Comparison of ENCODE assay signal across 16 mouse cellular contexts in genomic region chr7:80129278-80129677, GRCm38 (mm10). TPM values are rescaled to one million over a fixed set of nuclear protein-coding genes. Genes with fewer than 3 reads are reported as not detected.
DNase-seq lines count a peak whose midpoint lies in the region; ATAC-seq and TF ChIP-seq lines count a peak whose summit lies in the region.
"Had no signal": no experiment of that assay in that cellular context is flagged by ENCODE, and none has a peak within 500 bp of the region (broad histone marks: within the 10 kb centered on the region; RNA-seq: fewer than 3 reads in every experiment).

No protein-coding gene starts in this region.

- intact Hi-C loops in left cerebral cortex, postnatal 25 days (cut with DNase I) = no loop called here

- DNase-seq in kidney, adult 2 months = peak; percentile 73
- DNase-seq in gastrocnemius, adult 8-10 months (ENCODE audit: low spot score in 2 of 2) = peak; percentile 37 to 72
- DNase-seq in left cerebral cortex, postnatal 25 days (ENCODE audit: low spot score in 2 of 2) = no peak
- no peak for DNase-seq in embryo, embryonic 10.5 days (ENCODE audit: low spot score)
- DNase-seq in left cerebral cortex, adult 18-20 months (ENCODE audit: low spot score in 2 of 2) = no peak
- DNase-seq: adrenal gland, postnatal 14 days; cerebellum, adult 8-10 months; midbrain, embryonic 14.5 days; thymus, postnatal 14 days had no signal

- TF ChIP-seq CTCF in kidney, adult 2 months (conservative IDR thresholded peaks at IDR 0.05; ENCODE audit: insufficient read depth, insufficient read length, low read depth, low read length) = no peak
- TF ChIP-seq CTCF in ES-Bruce4 (IDR thresholded peaks at IDR 0.05; ENCODE audit: low read depth, low read length) = no peak

- no peak overlapping the region for H3K4me2 ChIP-seq in kidney, embryonic 14.5 days (replicated peaks; ENCODE audit: low read depth, low read length)
- H3K4me2 ChIP-seq in liver, embryonic 15.5 days = no peak overlapping the region
- H3K4me2 ChIP-seq: embryonic facial prominence, embryonic 12.5 days; limb, embryonic 15.5 days had no signal

- 0 out of 2 replicates have a peak, but pooled peaks have one; percentile 28 for TF ChIP-seq EP300 in ES-Bruce4 (IDR thresholded peaks at IDR 0.05; ENCODE audit: insufficient read depth, low read depth, low read length)

- no peak overlapping the region for H3K9ac ChIP-seq in kidney, embryonic 14.5 days (ENCODE audit: low read depth, low read length)
- H3K9ac ChIP-seq in ES-Bruce4 (ENCODE audit: low read depth, poor library complexity, severe bottlenecking) = peak overlapping the region; percentile 81
- H3K9ac ChIP-seq in liver, embryonic 15.5 days = no peak overlapping the region
- H3K9ac ChIP-seq: embryonic facial prominence, embryonic 12.5 days; limb, embryonic 15.5 days had no signal

- H3K27ac ChIP-seq in kidney, adult 2 months (ENCODE audit: insufficient read depth, low read depth, low read length) = no peak overlapping the region; the same call in 1 of the 2 replicates
- H3K27ac ChIP-seq in kidney, embryonic 14.5 days (ENCODE audit: low read depth, low read length) = no peak overlapping the region
- H3K27ac ChIP-seq in ES-Bruce4 (ENCODE audit: insufficient read depth, low read length) = peak overlapping the region; percentile 95
- no peak overlapping the region for H3K27ac ChIP-seq in liver, embryonic 15.5 days (replicated peaks)
- H3K27ac ChIP-seq: embryonic facial prominence, embryonic 12.5 days; hindbrain, embryonic 10.5 days; limb, embryonic 15.5 days had no signal

- H3K36me3 ChIP-seq in kidney, adult 2 months (ENCODE audit: control insufficient read depth, insufficient read depth, low read length) = no peaks in the 10 kb centered on the region
- no peaks in the 10 kb centered on the region for H3K36me3 ChIP-seq in kidney, embryonic 14.5 days (ENCODE audit: control insufficient read depth, insufficient read depth, low read length)
- H3K36me3 ChIP-seq in ES-Bruce4 (ENCODE audit: control insufficient read depth, insufficient read depth, low read length, poor library complexity, severe bottlenecking) = no peaks in the 10 kb centered on the region
- no peaks in the 10 kb centered on the region for H3K36me3 ChIP-seq in liver, embryonic 15.5 days (replicated peaks)
- H3K36me3 ChIP-seq: embryonic facial prominence, embryonic 12.5 days; hindbrain, embryonic 10.5 days; limb, embryonic 15.5 days had no signal

- H3K27me3 ChIP-seq in kidney, adult 2 months (replicated peaks; ENCODE audit: control insufficient read depth, insufficient read depth, low read length) = no peaks in the 10 kb centered on the region
- no peaks in the 10 kb centered on the region for H3K27me3 ChIP-seq in kidney, embryonic 14.5 days (ENCODE audit: control insufficient read depth, insufficient read depth, low read length)
- no peaks in the 10 kb centered on the region for H3K27me3 ChIP-seq in ES-Bruce4 (ENCODE audit: control insufficient read depth, insufficient read depth, low read length, poor library complexity, severe bottlenecking)
- H3K27me3 ChIP-seq in liver, embryonic 15.5 days = no peaks in the 10 kb centered on the region
- H3K27me3 ChIP-seq: embryonic facial prominence, embryonic 12.5 days; limb, embryonic 15.5 days had no signal

- no peak for ATAC-seq in kidney, embryonic 14.5 days (ENCODE audit: low FRiP score, low TSS enrichment)
- ATAC-seq in liver, embryonic 15.5 days (ENCODE audit: insufficient read depth) = peak; percentile 58
- ATAC-seq: forebrain, embryonic 14.5 days had no signal

- peaks cover 15% of the 10 kb centered on the region for H3K4me1 ChIP-seq in kidney, adult 2 months (ENCODE audit: control insufficient read depth, insufficient read depth, low read length)
- H3K4me1 ChIP-seq in kidney, embryonic 14.5 days (ENCODE audit: control insufficient read depth, insufficient read depth, low read length) = no peaks in the 10 kb centered on the region
- H3K4me1 ChIP-seq in ES-Bruce4 (ENCODE audit: control insufficient read depth, insufficient read depth, low read length) = peaks cover 5% of the 10 kb centered on the region
- peaks cover 21% of the 10 kb centered on the region for H3K4me1 ChIP-seq in liver, embryonic 15.5 days (replicated peaks)

- TF ChIP-seq POLR2A in kidney, adult 2 months (IDR thresholded peaks at IDR 0.05; ENCODE audit: low read depth, low read length) = no peak
- no peak for TF ChIP-seq POLR2A in ES-Bruce4 (IDR thresholded peaks at IDR 0.05; ENCODE audit: insufficient read depth, low read length)

- no peak overlapping the region for H3K4me3 ChIP-seq in kidney, adult 2 months (ENCODE audit: insufficient read depth, low read depth, low read length)
- no peak overlapping the region for H3K4me3 ChIP-seq in kidney, embryonic 14.5 days (ENCODE audit: low read length)
- peak overlapping the region; percentile 50 for H3K4me3 ChIP-seq in ES-Bruce4 (ENCODE audit: low read depth, low read length)
- no peak overlapping the region for H3K4me3 ChIP-seq in liver, embryonic 15.5 days (replicated peaks)
- H3K4me3 ChIP-seq: embryonic facial prominence, embryonic 12.5 days; hindbrain, embryonic 10.5 days; limb, embryonic 15.5 days had no signal

- H3K9me3 ChIP-seq in kidney, embryonic 14.5 days (ENCODE audit: control insufficient read depth, low read length) = no peaks in the 10 kb centered on the region
- H3K9me3 ChIP-seq in ES-Bruce4 (replicated peaks; ENCODE audit: control insufficient read depth, insufficient read depth, low read length, poor library complexity, severe bottlenecking) = no peaks in the 10 kb centered on the region
- no peaks in the 10 kb centered on the region for H3K9me3 ChIP-seq in liver, embryonic 15.5 days (replicated peaks)
- H3K9me3 ChIP-seq: embryonic facial prominence, embryonic 12.5 days; hindbrain, embryonic 10.5 days; limb, embryonic 15.5 days had no signal

- WGBS in kidney, adult 2 months = 54% methylated on average over 4 of the region's 4 CpGs
- 62% methylated on average over 4 of the region's 4 CpGs for WGBS in kidney, embryonic 14.5 days
- 38% methylated on average over 4 of the region's 4 CpGs for WGBS in liver, embryonic 15.5 days (ENCODE audit: insufficient replicate concordance)

RNA-seq across cellular contexts. Expression of gene Idh2, which starts 14.1 kb away (rescaled TPM):
- 651 and 688 TPM in 2 replicates for polyA plus RNA-seq in kidney, adult 2 months (2012; rRNA removed)
- polyA plus RNA-seq in kidney, embryonic 14.5 days (2014; fragmentation: Nextera tagmentation; extraction: Ambion mirVana) = 549 and 658 TPM in 2 replicates
- polyA plus RNA-seq in ES-Bruce4 (2011; ENCODE audit: insufficient read depth, insufficient read length, low read depth, missing spikeins) = 178 and 182 TPM in 2 replicates
- total RNA-seq in gastrocnemius, adult 8-10 months (2022) = 100 to 1,000 TPM; 295 to 383 (median 326) TPM
- polyA plus RNA-seq in liver, embryonic 15.5 days (2015; fragmentation: Nextera tagmentation; extraction: Ambion mirVana) = 175 and 206 TPM in 2 replicates
- 10 to 100 TPM; 50.8 to 59.1 TPM for total RNA-seq in left cerebral cortex, postnatal 25 days (2021)
- 10 to 100 TPM; 51.5 to 63.4 TPM for total RNA-seq in left cerebral cortex, adult 18-20 months (2021)

RNA-seq across cellular contexts. Expression of gene Sema4b, which starts 57.4 kb away (rescaled TPM):
- polyA plus RNA-seq in kidney, adult 2 months (2012; rRNA removed) = 24.4 and 26.3 TPM in 2 replicates
- polyA plus RNA-seq in kidney, embryonic 14.5 days (2014; fragmentation: Nextera tagmentation; extraction: Ambion mirVana) = 13.0 and 19.9 TPM in 2 replicates
- polyA plus RNA-seq in ES-Bruce4 (2011; ENCODE audit: insufficient read depth, insufficient read length, low read depth, missing spikeins) = 27.1 and 29.0 TPM in 2 replicates
- total RNA-seq in gastrocnemius, adult 8-10 months (2022) = 1 to 10 TPM in 3 of 4 experiments, under 1 TPM in 1; 0.92 to 2.1 (median 1.5) TPM
- 15.2 and 15.5 TPM in 2 replicates for polyA plus RNA-seq in liver, embryonic 15.5 days (2015; fragmentation: Nextera tagmentation; extraction: Ambion mirVana)
- 10 to 100 TPM; 17.4 to 20.5 TPM for total RNA-seq in left cerebral cortex, postnatal 25 days (2021)
- total RNA-seq in left cerebral cortex, adult 18-20 months (2021) = 10 to 100 TPM; 17.7 to 18.0 TPM

Comparison
In these comparisons a context has a peak if more than half of its experiments do, and no peak if none do; other contexts are left out.
1. DNase-seq: peak in kidney, adult 2 months (single experiment) and gastrocnemius, adult 8-10 months (2 of 2); none in left cerebral cortex, postnatal 25 days (0 of 2), embryo, embryonic 10.5 days (single experiment) and left cerebral cortex, adult 18-20 months (0 of 2).